Mouse (Mus musculus): ENCODE measurements around the gene Scn7a.

Scn7a gene

DNA sequence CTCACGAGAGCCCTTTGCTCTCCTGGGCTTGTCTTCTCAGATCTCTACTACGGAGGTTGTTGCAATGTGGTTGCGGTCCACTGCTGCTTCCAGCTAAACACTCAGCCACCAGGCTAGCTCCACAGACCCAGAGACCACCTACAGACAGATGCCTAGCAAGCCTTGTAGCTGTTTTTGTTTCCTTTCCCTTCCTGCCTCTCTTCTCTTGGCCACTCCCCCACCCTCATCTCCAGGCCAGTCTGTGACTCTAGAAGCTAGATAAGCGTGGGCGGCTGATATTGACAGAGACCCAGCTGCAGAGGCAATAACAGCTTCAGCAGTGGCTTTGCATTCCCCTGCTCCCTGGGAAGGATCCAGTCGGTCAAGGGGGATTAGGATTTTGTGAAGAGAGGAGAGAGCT, at the start of gene Scn7a:
TSS of gene Scn7a (minus strand) at position 150 of the 400 bp plus-strand sequence.
- no peak for DNase-seq (ENCODE audit: low read depth)

DNA sequence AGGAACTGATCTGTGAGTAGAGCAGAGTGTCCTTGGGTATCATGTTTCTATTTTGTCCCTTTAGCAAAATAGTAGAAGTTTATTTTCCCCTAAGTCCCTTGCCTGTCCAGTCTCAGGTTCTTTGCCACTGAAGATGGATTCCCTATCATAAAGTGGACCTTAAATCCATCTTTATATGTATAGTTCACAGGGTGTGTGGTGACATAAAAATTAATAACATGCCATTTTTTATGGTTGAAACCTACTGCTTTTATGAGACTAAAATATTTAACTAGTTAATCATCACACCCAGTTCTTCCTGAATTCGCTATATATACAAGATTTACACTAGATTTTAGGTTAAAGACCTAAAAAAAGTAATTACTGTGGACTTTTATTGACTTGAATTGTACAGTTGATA, 43.0 kb upstream of the Scn7a start:
- no peak for DNase-seq (ENCODE audit: low read depth)

- no peak for DNase-seq (ENCODE audit: low read depth)
Measured at GRCm38 (mm10) chr2:66819862-66820559, 35.3 kb upstream of the Scn7a start.

DNA sequence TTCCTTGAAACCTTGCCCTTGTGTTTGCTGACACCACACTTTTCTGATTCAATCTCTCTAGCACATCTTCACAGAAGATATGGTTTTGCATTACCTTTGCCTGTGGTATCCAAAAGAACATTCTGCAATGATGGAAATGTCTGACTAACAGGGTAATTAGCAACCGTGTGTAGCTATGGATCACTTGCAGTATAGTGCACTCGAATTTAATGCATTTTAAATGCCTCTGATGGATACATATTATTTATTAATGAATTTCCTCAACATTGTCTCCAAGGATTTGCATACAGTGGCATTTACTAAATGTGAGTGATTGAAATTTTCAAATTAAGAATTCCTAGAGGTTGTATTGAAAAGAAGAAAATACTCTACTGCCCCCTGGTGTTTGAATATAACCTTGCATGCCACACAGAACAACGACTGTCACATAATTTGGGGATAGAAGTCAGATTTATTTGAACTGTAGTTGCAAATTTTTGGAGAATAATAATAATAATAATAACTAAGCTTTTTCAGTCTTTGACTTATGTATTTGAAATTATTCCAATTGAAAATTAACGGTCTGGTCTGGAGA, 15.0 kb upstream of the Scn7a start:
- DNase-seq (ENCODE audit: low read depth): no peak

DNA sequence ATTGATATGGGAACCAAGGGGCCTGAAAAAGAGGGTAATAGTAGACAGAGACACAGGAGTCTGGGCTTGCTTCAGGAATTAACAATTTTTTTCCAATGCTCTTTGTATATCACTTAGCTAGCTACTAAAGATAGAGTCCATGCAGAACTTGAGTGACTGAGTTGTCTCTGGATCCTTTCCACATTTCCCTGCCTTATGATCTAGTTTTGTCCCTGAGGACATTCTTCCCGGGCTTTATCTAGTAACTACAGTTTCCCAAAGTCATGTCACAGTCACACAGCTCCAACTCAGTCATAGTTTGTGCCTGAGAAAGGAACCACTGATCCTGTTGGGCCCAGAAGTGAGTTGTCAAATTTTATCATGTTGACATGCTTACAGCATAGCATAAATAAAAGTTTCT, 12.8 kb upstream of the Scn7a start:
- no peak for DNase-seq (ENCODE audit: low read depth)

- no peak for DNase-seq (ENCODE audit: low read depth)
Measured at GRCm38 (mm10) chr2:66791629-66792028, 6.9 kb upstream of the Scn7a start.

GRCm38 (mm10) chr2:66780884-66781283, 3.8 kb downstream of the Scn7a start:
- DNase-seq (ENCODE audit: low read depth): no peak

GRCm38 (mm10) chr2:66767980-66768379, 16.7 kb downstream of the Scn7a start:
- no peak for DNase-seq (ENCODE audit: low read depth)

- no peak for DNase-seq (ENCODE audit: low read depth)
Measured at GRCm38 (mm10) chr2:66765170-66765569, 19.5 kb downstream of the Scn7a start.

DNA sequence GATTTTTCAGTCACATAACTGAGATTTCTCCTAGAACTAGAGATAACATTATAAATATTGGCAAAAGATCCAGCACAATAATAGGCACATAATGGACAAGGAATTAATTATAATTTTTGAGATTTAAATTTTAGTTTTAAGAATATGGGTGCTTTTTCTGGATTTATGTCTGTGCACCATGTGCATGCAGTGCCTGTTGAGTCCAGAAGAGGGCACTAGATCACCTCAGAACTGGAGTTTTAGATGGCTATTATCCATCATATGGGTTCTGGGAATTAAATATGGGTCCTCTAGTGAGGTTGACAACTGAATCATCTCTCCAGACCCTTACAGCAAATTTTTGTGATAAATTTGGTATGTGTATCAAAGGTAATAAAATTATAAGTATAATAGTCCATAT, 21.8 kb downstream of the Scn7a start:
- no peak for DNase-seq (ENCODE audit: low read depth)

DNA sequence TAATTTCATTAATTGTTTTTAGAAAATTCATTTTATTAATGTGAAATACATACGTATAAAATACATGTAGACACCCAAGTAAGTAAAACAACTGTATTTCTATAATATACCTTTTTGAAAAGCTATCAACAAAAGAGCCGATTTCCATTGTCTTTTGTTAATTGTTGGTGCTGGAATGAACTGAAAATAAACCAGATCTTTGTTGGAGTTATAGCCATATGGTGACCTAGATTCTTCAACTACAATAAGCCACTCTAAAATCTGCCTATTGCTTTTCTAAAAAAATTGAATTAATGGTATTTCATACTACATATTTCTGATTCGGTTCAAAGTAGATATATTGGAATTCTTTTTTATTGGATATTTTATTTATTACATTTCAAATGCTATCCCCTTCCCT, 56.7 kb downstream of the Scn7a start:
- no peak for DNase-seq (ENCODE audit: low read depth)

- DNase-seq (ENCODE audit: low read depth): no peak
Measured at GRCm38 (mm10) chr2:66727585-66727974, 57.1 kb downstream of the Scn7a start.

- DNase-seq (ENCODE audit: low read depth): no peak
Measured at GRCm38 (mm10) chr2:66726878-66727584, 57.7 kb downstream of the Scn7a start.

GRCm38 (mm10) chr2:66712071-66712470, 72.6 kb downstream of the Scn7a start:
- no peak for DNase-seq (ENCODE audit: low read depth)

DNA sequence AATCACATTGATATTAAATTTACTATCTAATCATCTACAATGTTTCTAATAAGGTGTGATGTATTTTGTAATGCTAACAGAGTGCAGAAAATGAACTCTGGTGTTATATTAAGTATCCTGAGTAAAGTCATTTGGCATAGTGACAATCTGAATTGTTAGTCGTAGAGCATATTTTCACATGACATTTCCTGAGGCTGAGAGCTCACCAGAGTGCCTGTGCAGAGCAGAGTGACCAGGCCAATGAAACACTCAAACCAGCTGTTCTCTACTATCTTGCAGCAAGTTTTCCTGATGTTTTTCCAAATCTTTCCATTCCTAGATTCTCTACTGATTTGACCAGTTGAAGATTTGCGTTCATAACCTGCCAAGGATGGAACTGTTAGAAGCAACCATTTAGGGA, 92.4 kb downstream of the Scn7a start:
- no peak for DNase-seq (ENCODE audit: low read depth)

DNA sequence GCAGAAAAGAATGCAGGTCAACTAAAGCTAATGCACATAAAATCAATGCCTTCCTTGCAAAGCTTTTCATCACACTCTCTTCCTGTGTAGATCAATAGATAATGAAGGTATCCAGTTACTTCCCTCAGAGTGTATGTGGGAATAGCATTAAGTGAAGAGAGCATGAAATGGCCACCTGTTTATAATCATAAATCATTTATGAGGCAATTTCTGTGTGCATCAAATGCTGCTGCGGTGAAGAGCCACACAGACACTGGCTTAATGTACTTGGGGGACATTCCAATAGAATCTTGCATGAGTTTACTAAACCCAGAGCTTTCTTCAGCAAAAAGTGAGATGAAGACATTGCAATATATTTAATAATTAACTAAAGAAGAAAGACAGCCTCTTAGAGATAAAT, 122.7 kb downstream of the Scn7a start:
- DNase-seq (ENCODE audit: low read depth): no peak

GRCm38 (mm10) chr2:66656430-66656829, 128.3 kb downstream of the Scn7a start:
- no peak for DNase-seq (ENCODE audit: low read depth)

GRCm38 (mm10) chr2:66655431-66655830, 129.3 kb downstream of the Scn7a start:
- no peak for DNase-seq (ENCODE audit: low read depth)

- no peak for DNase-seq (ENCODE audit: low read depth)
Measured at GRCm38 (mm10) chr2:66644384-66644783, 140.3 kb downstream of the Scn7a start.

DNA sequence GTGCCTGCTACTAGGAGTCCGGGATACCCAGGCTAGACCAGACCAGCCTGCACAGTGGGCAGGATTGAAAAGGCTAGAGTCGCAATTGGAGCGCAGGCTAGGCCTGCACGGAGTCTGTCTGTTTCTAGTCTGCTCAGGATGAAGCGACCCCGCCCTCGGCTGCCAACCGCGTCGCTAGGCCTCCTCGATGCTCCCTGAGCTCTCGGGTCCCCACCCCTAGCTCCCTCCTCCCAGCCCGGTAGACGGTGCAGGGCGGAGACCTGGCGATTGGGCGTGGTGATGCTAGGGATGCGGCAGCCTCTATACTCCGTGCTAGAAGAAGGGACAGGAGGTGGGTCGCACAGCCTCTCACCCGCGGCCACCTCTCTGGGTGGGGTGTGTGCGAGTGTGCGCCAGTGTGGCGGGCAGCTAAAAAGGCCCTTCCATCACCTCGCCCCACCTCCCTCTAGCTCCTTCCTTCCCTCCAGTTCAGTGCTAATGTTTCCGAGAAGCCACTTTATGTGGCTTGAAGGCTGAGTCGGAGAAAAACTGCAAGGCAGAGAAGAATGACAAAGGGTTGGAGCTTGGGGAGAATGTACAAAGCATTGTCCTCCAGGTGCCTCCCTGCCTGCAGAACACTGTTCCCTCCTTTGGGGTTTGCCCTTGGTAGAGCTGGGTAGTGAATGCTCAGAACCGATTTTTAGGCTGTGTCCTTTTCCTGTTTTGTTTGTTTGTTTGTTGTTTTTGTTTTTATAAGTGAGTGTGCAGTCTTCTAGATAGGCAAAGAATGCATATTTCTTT, 149.9 kb downstream of the Scn7a start, which contains the start of gene Scn9a:
TSS of gene Scn9a (minus strand) at position 383 of the 780 bp plus-strand sequence.
- DNase-seq (ENCODE audit: low read depth): no peak

- no peak for DNase-seq (ENCODE audit: low read depth)
Measured at GRCm38 (mm10) chr2:66632728-66633127, 152.0 kb downstream of the Scn7a start.
